Mouse (Mus musculus) embryonic fibroblast, embryonic 13.5 days (primary cell): ENCODE data around the gene Lsm14b.

Experiments used
- CTCF ChIP-seq: IDR thresholded peaks from 2 replicates; pipeline ENCODE4 v1.5.1; 2011; ENCODE audit warnings: mild to moderate bottlenecking, control low read depth, low read length, moderate library complexity, borderline replicate concordance; ENCODE audit not compliant: insufficient read depth
- POLR2A ChIP-seq: IDR thresholded peaks from 2 replicates; pipeline ENCODE4 v1.6.1; 2011; ENCODE audit warnings: low read depth, mild to moderate bottlenecking, control low read depth, low read length, moderate library complexity

DNA sequence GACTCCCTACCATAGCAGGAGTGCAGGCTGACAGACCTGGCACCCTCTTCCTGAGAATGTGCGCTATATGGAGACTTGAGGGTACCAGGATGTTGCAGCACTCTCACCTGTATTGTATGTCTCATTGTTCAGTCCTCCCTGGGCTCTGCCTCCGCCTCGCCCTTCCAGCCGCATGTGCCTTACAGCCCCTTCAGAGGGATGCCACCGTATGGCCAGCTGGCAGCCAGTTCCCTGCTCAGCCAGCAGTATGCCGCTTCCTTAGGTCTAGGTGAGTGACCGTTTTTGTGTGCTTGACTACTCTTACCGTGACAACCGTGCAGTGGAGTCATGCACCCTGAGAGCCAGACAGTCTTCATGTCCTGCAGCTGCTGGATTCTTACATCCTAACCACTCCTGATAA is 3.0 kb downstream of the Lsm14b start:
- TF ChIP-seq CTCF (no peak), POLR2A (no peak)
